Mouse (Mus musculus) forebrain, embryonic 14.5 days (tissue): ENCODE results near the gene Il22ra2. TPM values are rescaled to one million over a fixed set of nuclear protein-coding genes. Genes with fewer than 3 reads are reported as not detected.

Source experiments
- ATAC-seq: fragments of 200-750 bp; cut with Nextera tagmentation; 2 replicates; pipeline ENCODE4 v1.8.0; 2017; ENCODE audit warnings: mild to moderate bottlenecking, moderate library complexity
- DNase-seq: peaks from one replicate; pipeline ENCODE4 v3.0.0-alpha.2; 2015; ENCODE audit warnings: low spot score
- H3K27ac ChIP-seq: fragments of 300-500 bp; sonication (generic); 2 replicates; pipeline ENCODE4 v1.5.1; 2014; ENCODE audit warnings: low read depth, mild to moderate bottlenecking, control low read depth, low read length, moderate library complexity
- H3K27me3 ChIP-seq: fragments of 300-500 bp; sonication (generic); replicated peaks from 2 replicates; pipeline ENCODE4 v1.6.1; 2014; ENCODE audit warnings: low read length, control low read depth, mixed read lengths; ENCODE audit not compliant: control insufficient read depth, insufficient read depth
- H3K36me3 ChIP-seq: fragments of 300-500 bp; sonication (generic); 2 replicates; pipeline ENCODE4 v1.6.1; 2014; ENCODE audit warnings: low read length, control low read depth; ENCODE audit not compliant: control insufficient read depth, insufficient read depth
- H3K4me1 ChIP-seq: fragments of 300-500 bp; sonication (generic); 2 replicates; pipeline ENCODE4 v1.6.1; 2014; ENCODE audit warnings: antibody characterized with exemption, low read length, control low read depth; ENCODE audit not compliant: control insufficient read depth, insufficient read depth
- H3K4me2 ChIP-seq: fragments of 300-500 bp; sonication (generic); 2 replicates; pipeline ENCODE4 v1.6.1; 2014; ENCODE audit warnings: mild to moderate bottlenecking, control low read depth, low read length
- H3K4me3 ChIP-seq: fragments of 300-500 bp; sonication (generic); 2 replicates; pipeline ENCODE4 v1.5.1; 2014; ENCODE audit warnings: low read depth, low read length, control low read depth
- H3K9ac ChIP-seq: fragments of 300-500 bp; sonication (generic); 2 replicates; pipeline ENCODE4 v1.6.1; 2014; ENCODE audit warnings: mild to moderate bottlenecking, low read length, control low read depth, moderate library complexity
- H3K9me3 ChIP-seq: fragments of 300-500 bp; sonication (generic); replicated peaks from 2 replicates; pipeline ENCODE4 v1.6.1; 2016; ENCODE audit warnings: low read length, control low read depth, mixed read lengths; ENCODE audit not compliant: control insufficient read depth
- WGBS: fragments of 180-500 bp; shearing (Covaris S2); extraction: QIAGEN DNeasy Blood & Tissue Kit; methylation state at CpG from one replicate; pipeline ENCODE4 v1.1.7; 2014; 5-methylcytosine and 5-hydroxymethylcytosine counted together
- polyA plus RNA-seq: library from polyadenylated mRNA; unstranded; fragments of >200 nt; fragmentation: Nextera tagmentation; extraction: Ambion mirVana; gene quantifications from 2 replicates; pipeline ENCODE4 v1.2.1, GENCODE M21; 2014

Gene Il22ra2
- polyA plus RNA-seq, 1 experiment from 2014 or later: not detected

DNA sequence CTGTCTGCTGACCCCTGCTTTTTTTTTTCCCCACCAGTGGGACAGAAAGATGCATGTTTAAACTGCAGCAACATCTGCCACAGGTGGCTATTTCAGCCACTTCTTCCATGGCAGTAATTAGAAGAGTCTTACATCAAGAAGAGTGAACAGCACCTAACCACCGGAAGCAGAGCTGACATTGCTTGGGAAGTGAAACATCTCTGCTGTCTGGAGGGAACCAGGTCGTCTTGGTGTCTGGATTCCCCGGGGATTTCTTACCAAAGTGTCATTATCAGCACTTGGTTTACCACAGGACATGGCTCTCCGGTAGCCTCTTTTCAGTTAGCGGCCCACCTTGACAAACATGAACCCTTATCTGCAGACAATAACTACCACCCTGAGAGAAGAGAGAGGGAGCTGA, 38.2 kb downstream of the Il22ra2 start:
- Histone ChIP-seq H3K4me1 (no peaks in the 10 kb centered on the region), H3K27me3 (no peaks in the 10 kb centered on the region), H3K9ac (no peak overlapping the region), H3K27ac (no peak overlapping the region), H3K4me3 (no peak overlapping the region), H3K36me3 (no peaks in the 10 kb centered on the region), H3K9me3 (no peaks in the 10 kb centered on the region), H3K4me2 (no peak overlapping the region)
- WGBS: 95% methylated on average over 5 of the region's 5 CpGs
- ATAC-seq: no peak
- no peak for DNase-seq

DNA sequence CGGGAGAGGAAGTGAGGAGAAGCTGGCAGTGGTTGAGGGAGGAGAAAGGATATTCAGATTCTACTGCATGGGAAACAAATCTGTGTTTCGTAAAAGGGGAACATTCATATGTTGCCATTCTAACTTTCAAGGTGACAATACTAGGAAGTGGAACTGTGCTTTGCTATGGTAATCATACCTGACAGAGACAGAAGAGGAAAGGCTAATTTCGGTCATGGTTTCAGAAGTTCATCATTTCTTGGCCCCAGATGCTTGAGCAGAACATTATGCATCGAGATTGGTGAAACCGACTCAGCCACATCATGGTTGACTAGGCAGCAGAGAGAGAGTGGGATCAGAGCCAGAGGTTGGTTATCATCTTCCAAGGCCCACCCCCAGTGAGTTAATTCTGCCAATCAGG, 47.2 kb downstream of the Il22ra2 start:
- 85% methylated on average over 5 of the region's 5 CpGs for WGBS
- ATAC-seq: no peak
- Histone ChIP-seq H3K9me3 (no peaks in the 10 kb centered on the region), H3K36me3 (no peaks in the 10 kb centered on the region), H3K4me2 (no peak overlapping the region), H3K27me3 (no peaks in the 10 kb centered on the region), H3K4me1 (no peaks in the 10 kb centered on the region), H3K4me3 (no peak overlapping the region), H3K27ac (no peak overlapping the region), H3K9ac (no peak overlapping the region)
- DNase-seq: no peak

DNA sequence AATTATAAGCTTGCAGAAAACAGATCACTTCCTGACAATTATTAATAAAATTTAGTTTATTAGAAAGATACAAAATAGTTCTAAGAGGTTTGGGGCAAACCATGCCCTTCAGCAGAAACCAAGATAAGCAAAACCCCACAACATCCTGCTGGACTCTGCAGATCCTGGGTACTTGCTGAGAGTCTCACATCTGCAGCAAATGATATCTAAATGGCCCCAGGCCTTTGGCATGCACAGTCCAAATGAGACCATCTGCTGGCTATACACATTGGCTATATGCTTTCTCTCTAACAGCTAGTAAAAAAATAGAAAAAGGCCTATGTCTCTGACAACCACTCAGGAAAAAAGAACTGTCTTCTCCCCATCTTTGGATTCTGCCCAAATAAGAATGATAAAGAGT, 50.2 kb downstream of the Il22ra2 start:
- DNase-seq (no peak), ATAC-seq (no peak)
- H3K9ac ChIP-seq: no peak overlapping the region
- H3K36me3 ChIP-seq: no peaks in the 10 kb centered on the region
- no peaks in the 10 kb centered on the region for H3K27me3 ChIP-seq
- no peaks in the 10 kb centered on the region for H3K9me3 ChIP-seq
- H3K4me2 ChIP-seq: no peak overlapping the region
- no peak overlapping the region for H3K27ac ChIP-seq
- no peak overlapping the region for H3K4me3 ChIP-seq
- H3K4me1 ChIP-seq: no peaks in the 10 kb centered on the region

DNA sequence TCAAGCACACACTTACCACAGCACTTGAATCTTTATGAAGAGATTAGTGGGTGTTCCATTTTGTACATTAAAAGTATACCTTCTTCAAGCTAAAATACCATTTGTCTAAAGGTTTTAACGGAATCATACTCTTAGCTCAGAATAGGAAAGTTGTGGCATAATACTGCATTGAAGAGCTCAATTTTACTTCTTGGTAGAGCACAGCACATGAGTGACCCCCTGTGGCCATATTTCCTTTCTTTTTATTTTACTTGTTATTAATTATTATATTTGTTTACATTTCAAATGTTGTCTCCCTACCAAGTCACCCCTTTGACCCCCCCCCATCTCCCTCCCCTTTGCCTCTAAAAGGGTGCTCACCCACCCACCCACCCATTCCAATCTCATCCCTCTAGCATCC, 51.3 kb downstream of the Il22ra2 start:
- Histone ChIP-seq H3K27me3 (no peaks in the 10 kb centered on the region), H3K36me3 (no peaks in the 10 kb centered on the region), H3K4me3 (no peak overlapping the region), H3K9ac (no peak overlapping the region), H3K9me3 (no peaks in the 10 kb centered on the region), H3K27ac (no peak overlapping the region), H3K4me2 (no peak overlapping the region), H3K4me1 (no peaks in the 10 kb centered on the region)
- DNase-seq (no peak), ATAC-seq (no peak)
- 93% methylated on average over 1 of the region's 1 CpGs for WGBS

Other genes starting within 250 kb of the Il22ra2 start
- 19.1 and 20.1 TPM in 2 replicates for gene Ifngr1, start 30.0 kb upstream of the Il22ra2 start, polyA plus RNA-seq
- gene Il20ra, start 90.6 kb downstream of the Il22ra2 start, polyA plus RNA-seq: not detected in 2 replicates
- 0.63 and 0.65 TPM in 2 replicates for gene Slc35d3, start 229.5 kb downstream of the Il22ra2 start, polyA plus RNA-seq